Mouse (Mus musculus) testis, adult 2 months (tissue): ENCODE data around the gene Mycn.

ENCODE experiments used
- CTCF ChIP-seq: fragments of 200-500 bp; IDR thresholded peaks from 2 replicates; pipeline ENCODE4 v1.5.1; 2012; ENCODE audit warnings: low read depth, mild to moderate bottlenecking, inconsistent platforms, low read length, moderate library complexity; ENCODE audit not compliant: control insufficient read depth, insufficient read depth, insufficient replicate concordance
- POLR2A ChIP-seq: fragments of 200-500 bp; IDR thresholded peaks from 2 replicates; pipeline ENCODE4 v1.6.1; 2012; ENCODE audit warnings: low read depth, mild to moderate bottlenecking, inconsistent platforms, low read length, moderate library complexity; ENCODE audit not compliant: control insufficient read depth

DNA sequence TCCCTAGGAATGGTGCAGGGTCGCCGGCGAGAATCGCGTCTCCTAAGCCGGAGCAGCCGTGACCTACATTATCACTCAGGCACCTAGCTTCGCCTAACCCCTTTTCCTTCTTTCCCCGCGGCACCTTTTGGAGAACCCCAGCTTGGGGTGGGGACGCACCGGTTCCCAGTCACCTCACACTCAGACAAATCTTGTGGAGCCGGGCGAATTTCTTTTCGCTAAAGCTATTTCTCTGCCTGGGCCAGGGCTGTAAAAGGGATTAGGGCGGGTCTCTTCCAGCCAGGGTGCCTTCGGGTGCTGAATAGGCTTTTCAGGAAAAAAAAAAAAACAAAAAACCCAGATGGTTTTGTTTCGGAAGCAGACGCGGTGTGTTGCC is 597 bp downstream of the Mycn start:
- TF ChIP-seq POLR2A (no peak), CTCF (no peak)
